Mouse (Mus musculus) cerebellum, adult 2 months (tissue): ENCODE data around the gene Mlst8. TPM values are rescaled to one million over a fixed set of nuclear protein-coding genes. Genes with fewer than 3 reads are reported as not detected.
"Not testable (repeated sequence)": the region's sequence is repeated elsewhere in the genome, so short reads cannot be mapped to it uniquely, and the experiment has no call there.

Experiments used
- DNase-seq, 2 experiments: peaks; one replicate each; pipeline ENCODE4 v3.0.0; 2021
- H3K27ac ChIP-seq: fragments of 200-500 bp; 2 replicates; pipeline ENCODE4 v1.5.1; 2012; ENCODE audit warnings: low read length, control low read depth, inconsistent platforms; ENCODE audit not compliant: insufficient read depth
- H3K27me3 ChIP-seq: fragments of 200-500 bp; 2 replicates; pipeline ENCODE4 v1.6.1; 2012; ENCODE audit warnings: inconsistent platforms, mild to moderate bottlenecking, low read length, moderate library complexity; ENCODE audit not compliant: control insufficient read depth, insufficient read depth
- H3K4me1 ChIP-seq: fragments of 200-500 bp; 2 replicates; pipeline ENCODE4 v1.6.1; 2011; ENCODE audit warnings: low read length; ENCODE audit not compliant: control insufficient read depth, insufficient read depth
- H3K4me3 ChIP-seq: fragments of 200-500 bp; replicated peaks from 2 replicates; pipeline ENCODE3; 2011; ENCODE audit warnings: mild to moderate bottlenecking, low read depth, low read length, control low read depth; ENCODE audit not compliant: insufficient read depth
- CTCF ChIP-seq: fragments of 200-500 bp; IDR thresholded peaks from 2 replicates; pipeline ENCODE4 v1.5.1; 2011; ENCODE audit warnings: low read depth, mild to moderate bottlenecking, control low read depth, low read length, moderate library complexity, borderline replicate concordance; ENCODE audit not compliant: insufficient read depth
- POLR2A ChIP-seq: fragments of 200-500 bp; IDR thresholded peaks from 2 replicates; pipeline ENCODE4 v1.6.1; 2011; ENCODE audit warnings: low read length, control low read depth, borderline replicate concordance; ENCODE audit not compliant: insufficient read depth
- WGBS: fragments of 180-500 bp; shearing (Covaris S2); methylation state at CpG from one replicate; pipeline ENCODE4 v1.1.7; 2018; 5-methylcytosine and 5-hydroxymethylcytosine counted together
- polyA plus RNA-seq: library from polyadenylated mRNA; depleted of rRNA; stranded (reverse); fragments of >200 nt; gene quantifications from 2 replicates; pipeline ENCODE4 v1.2.3, GENCODE M21; 2012

Mlst8 gene
- polyA plus RNA-seq, 1 experiment, result 55.9 TPM

DNA sequence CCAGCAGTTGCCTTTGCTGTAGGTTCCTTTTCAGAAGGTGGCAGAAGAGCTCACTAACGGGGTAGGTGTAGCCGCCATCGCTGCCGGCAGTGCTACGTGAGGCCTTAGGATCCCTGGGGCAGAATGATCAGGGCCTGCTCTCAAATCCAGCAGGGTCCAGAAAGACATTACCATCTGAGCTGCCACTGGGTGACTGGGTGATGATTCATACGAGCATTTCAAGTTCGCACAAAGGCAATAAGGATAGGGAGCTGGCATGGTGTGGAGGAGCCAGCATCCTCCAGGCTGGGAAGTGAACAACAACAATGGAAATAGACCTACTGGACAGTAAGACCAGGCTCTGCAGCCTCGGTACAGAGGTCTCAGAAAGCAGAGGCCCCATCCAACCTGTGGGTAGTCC lies 38.5 kb downstream of the Mlst8 start:
- TF ChIP-seq POLR2A (no peak), CTCF (no peak)
- Histone ChIP-seq H3K27ac (no peak overlapping the region), H3K4me3 (no peak overlapping the region), H3K27me3 (no peaks in the 10 kb centered on the region), H3K4me1 (peaks cover 40% of the 10 kb centered on the region)
- 80% methylated on average over 8 of the region's 8 CpGs for WGBS
- no peak for DNase-seq

DNA sequence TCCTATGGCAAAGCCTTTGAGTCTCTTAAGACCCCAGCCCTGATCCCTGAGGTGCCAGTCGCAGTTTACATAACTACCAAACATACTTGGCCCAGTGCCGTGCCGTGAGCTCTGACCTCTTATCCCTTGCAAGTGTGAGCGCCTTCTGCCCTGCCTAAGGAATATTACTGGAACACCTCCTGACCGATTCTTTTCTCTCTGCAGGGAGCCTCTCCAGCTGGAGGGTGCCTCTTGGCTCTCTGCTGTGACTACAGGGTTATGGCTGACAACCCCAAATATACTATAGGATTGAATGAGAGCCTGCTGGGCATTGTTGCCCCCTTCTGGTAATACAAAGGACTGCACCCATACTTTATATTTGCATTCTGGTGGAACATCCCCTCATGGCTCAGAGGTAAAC lies 41.9 kb downstream of the Mlst8 start:
- no peak for TF ChIP-seq POLR2A
- peak; percentile 56 for TF ChIP-seq CTCF
- Histone ChIP-seq H3K4me3 (no peak overlapping the region), H3K27me3 (no peaks in the 10 kb centered on the region), H3K4me1 (peaks cover 14% of the 10 kb centered on the region), H3K27ac (no peak overlapping the region; the same call in 1 of the 2 replicates)
- WGBS, result 36% methylated on average over 5 of the region's 5 CpGs
- peak; percentile 67 to 68 for DNase-seq

- H3K4me1 ChIP-seq, result peaks cover 13% of the 10 kb centered on the region; the same call in 1 of the 2 replicates
- TF ChIP-seq POLR2A, result no peak
- no peak for TF ChIP-seq CTCF
- H3K27ac ChIP-seq, result no peak overlapping the region
- no peak for DNase-seq
- H3K27me3 ChIP-seq, result no peaks in the 10 kb centered on the region
- whole genome bisulfite sequencing, result 73% methylated on average over 14 of the region's 14 CpGs
- H3K4me3 ChIP-seq, result no peak overlapping the region
These were observed 49.5 kb downstream of the Mlst8 start for GRCm38 (mm10) chr17:24429201-24429983.

- no peak for DNase-seq
- peak overlapping the region; percentile 41; the same call in 1 of the 2 replicates for H3K27ac ChIP-seq
- H3K4me1 ChIP-seq, result peaks cover 19% of the 10 kb centered on the region; the same call in 1 of the 2 replicates
- TF ChIP-seq CTCF, result no peak
- TF ChIP-seq POLR2A, result no peak
- WGBS, result 2% methylated on average over 8 of the region's 8 CpGs
- H3K4me3 ChIP-seq, result peak overlapping the region; percentile 79
- H3K27me3 ChIP-seq, result no peaks in the 10 kb centered on the region
These were observed 51.7 kb downstream of the Mlst8 start for GRCm38 (mm10) chr17:24427170-24427557.

DNA sequence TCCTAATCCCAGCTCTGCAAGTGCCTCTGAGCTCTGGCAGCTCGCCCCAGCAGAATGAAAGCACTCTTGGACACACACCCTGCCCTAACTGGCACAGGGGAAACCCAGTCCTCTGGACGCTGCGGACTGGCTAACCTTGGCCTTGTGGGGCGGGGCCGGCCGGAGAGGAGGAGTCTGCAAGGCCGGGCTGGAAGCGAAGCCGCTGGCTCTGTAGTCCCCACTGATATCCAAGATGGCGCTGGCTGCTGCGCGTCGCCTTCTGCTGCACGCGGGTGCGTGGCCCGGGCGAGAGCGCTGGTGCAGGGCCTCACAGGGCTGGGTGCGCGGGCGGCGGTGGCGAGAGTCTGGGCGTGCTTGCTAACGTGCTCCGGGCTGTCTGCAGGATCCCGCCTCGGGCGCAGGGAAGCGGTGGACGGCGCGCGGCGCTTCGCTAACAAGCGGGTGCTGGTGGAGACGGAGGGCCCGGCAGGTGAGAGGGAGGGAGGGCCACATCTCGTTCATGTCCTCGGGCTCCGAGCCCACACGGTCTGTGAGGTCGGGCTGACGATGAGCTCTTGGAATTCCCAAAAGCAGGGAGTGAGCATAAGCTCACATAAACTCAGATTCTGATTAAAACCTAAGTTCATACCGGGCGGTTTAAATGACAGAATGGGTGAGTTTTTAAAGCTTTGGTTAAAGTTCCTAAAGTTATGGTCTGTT lies 52.3 kb downstream of the Mlst8 start, which contains the start of gene Eci1:
Gene Eci1, plus strand, starts transcription at position 171 of the 699 bp plus-strand sequence.
- no peaks in the 10 kb centered on the region for H3K27me3 ChIP-seq
- WGBS, result 1% methylated on average over 48 of the region's 48 CpGs
- no peak for TF ChIP-seq CTCF
- TF ChIP-seq POLR2A, result peak; percentile 90

GRCm38 (mm10) chr17:24425905-24426304 lies 53.0 kb downstream of the Mlst8 start:
- Histone ChIP-seq H3K27ac (peak overlapping the region; percentile 32), H3K4me3 (no peak overlapping the region), H3K27me3 (no peaks in the 10 kb centered on the region), H3K4me1 (peaks cover 19% of the 10 kb centered on the region; the same call in 1 of the 2 replicates)
- DNase-seq, result peak; percentile 38 to 39
- no peak for TF ChIP-seq CTCF
- no peak for TF ChIP-seq POLR2A
- WGBS, result 37% methylated on average over 7 of the region's 7 CpGs

More for the DNA sequence above, 52.3 kb downstream of the Mlst8 start, which contains the start of gene Eci1:
- peak; percentile 97 to 99 for DNase-seq
- Histone ChIP-seq H3K4me1 (peaks cover 19% of the 10 kb centered on the region; the same call in 1 of the 2 replicates), H3K4me3 (peak within 1 kb of the TSS; percentile 79), H3K27ac (peak within 1 kb of the TSS; percentile 93)

DNA sequence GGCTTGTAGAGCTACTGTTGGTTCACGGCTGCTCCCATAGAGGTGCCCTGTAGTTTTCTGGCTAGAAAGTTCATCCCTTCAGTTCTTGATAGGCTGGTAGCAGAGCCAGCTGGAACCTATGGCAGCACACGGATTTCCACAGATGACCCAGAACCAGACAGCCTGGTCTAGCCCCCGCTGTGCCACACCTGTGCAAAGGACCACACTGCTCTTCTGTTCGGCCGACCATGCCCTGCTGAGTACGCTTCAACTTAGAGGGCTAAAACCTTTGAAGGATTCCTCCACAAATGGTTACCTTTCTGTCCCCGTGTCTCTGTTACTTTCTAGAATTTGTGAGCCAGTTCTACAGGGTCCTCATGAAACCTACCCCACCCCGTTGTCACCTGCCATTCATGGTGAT lies 53.6 kb downstream of the Mlst8 start:
- peak; percentile 44 to 61 for DNase-seq
- peaks cover 19% of the 10 kb centered on the region; the same call in 1 of the 2 replicates for H3K4me1 ChIP-seq
- not testable (repeated sequence) for H3K27ac ChIP-seq, H3K27me3 ChIP-seq, H3K4me3 ChIP-seq
- WGBS, result 7% methylated on average over 6 of the region's 8 CpGs
